Mouse (Mus musculus): ENCODE measurements around the gene Ubxn2a.

GRCm38 (mm10) chr12:4889251-4889650 is 18.3 kb downstream of the Ubxn2a start:
- TF ChIP-seq POLR2A (IDR thresholded peaks at IDR 0.05; ENCODE audit: insufficient read depth, low read length) (no peak), CTCF (IDR thresholded peaks at IDR 0.05; ENCODE audit: low read depth, low read length) (no peak), EP300 (IDR thresholded peaks at IDR 0.05; ENCODE audit: insufficient read depth, low read depth, low read length) (no peak)
